Mouse (Mus musculus) midbrain, embryonic 13.5 days (tissue): ENCODE data around the gene Tnfsfm13. TPM values are rescaled to one million over a fixed set of nuclear protein-coding genes. Genes with fewer than 3 reads are reported as not detected.
A peak's percentile ranks its signal among the peaks of the same experiment; 100 is the strongest.
"Not testable (repeated sequence)": the region's sequence is repeated elsewhere in the genome, so short reads cannot be mapped to it uniquely, and the experiment has no call there.

Source experiments
- ATAC-seq: fragments of 200-750 bp; cut with Nextera tagmentation; 2 replicates; pipeline ENCODE4 v1.8.0; 2017; ENCODE audit warnings: mild to moderate bottlenecking, moderate TSS enrichment, moderate library complexity
- H3K27ac ChIP-seq: fragments of 300-500 bp; sonication (generic); 2 replicates; pipeline ENCODE4 v1.5.1; 2015; ENCODE audit warnings: inconsistent platforms, mild to moderate bottlenecking, moderate library complexity
- H3K27me3 ChIP-seq: fragments of 300-500 bp; sonication (generic); 2 replicates; pipeline ENCODE4 v1.6.1; 2015; ENCODE audit warnings: mild to moderate bottlenecking, inconsistent platforms
- H3K36me3 ChIP-seq: fragments of 300-500 bp; sonication (generic); 2 replicates; pipeline ENCODE4 v1.6.1; 2015; ENCODE audit warnings: mild to moderate bottlenecking, inconsistent platforms
- H3K4me1 ChIP-seq: fragments of 300-500 bp; sonication (generic); replicated peaks from 2 replicates; pipeline ENCODE4 v1.6.1; 2015; ENCODE audit warnings: inconsistent platforms
- H3K4me2 ChIP-seq: fragments of 300-500 bp; sonication (generic); replicated peaks from 2 replicates; pipeline ENCODE4 v1.6.1; 2015; ENCODE audit warnings: moderate library complexity, mild to moderate bottlenecking, inconsistent platforms
- H3K4me3 ChIP-seq: fragments of 300-500 bp; sonication (generic); replicated peaks from 2 replicates; pipeline ENCODE4 v1.5.1; 2015; ENCODE audit warnings: mild to moderate bottlenecking, inconsistent platforms
- H3K9ac ChIP-seq: fragments of 300-500 bp; sonication (generic); replicated peaks from 2 replicates; pipeline ENCODE4 v1.6.1; 2015; ENCODE audit warnings: mild to moderate bottlenecking, inconsistent platforms
- H3K9me3 ChIP-seq: fragments of 300-500 bp; sonication (generic); 2 replicates; pipeline ENCODE4 v1.6.1; 2016; ENCODE audit warnings: mild to moderate bottlenecking, inconsistent platforms
- WGBS: fragments of 180-500 bp; shearing (Covaris S2); methylation state at CpG from one replicate; pipeline ENCODE4 v1.1.7; 2015; 5-methylcytosine and 5-hydroxymethylcytosine counted together
- polyA plus RNA-seq: library from polyadenylated mRNA; unstranded; fragments of >200 nt; fragmentation: Nextera tagmentation; extraction: Ambion mirVana; gene quantifications from 2 replicates; pipeline ENCODE4 v1.2.1, GENCODE M21; 2015

Gene Tnfsfm13
- polyA plus RNA-seq, 1 experiment from 2014 or later, result 1.2 TPM

DNA sequence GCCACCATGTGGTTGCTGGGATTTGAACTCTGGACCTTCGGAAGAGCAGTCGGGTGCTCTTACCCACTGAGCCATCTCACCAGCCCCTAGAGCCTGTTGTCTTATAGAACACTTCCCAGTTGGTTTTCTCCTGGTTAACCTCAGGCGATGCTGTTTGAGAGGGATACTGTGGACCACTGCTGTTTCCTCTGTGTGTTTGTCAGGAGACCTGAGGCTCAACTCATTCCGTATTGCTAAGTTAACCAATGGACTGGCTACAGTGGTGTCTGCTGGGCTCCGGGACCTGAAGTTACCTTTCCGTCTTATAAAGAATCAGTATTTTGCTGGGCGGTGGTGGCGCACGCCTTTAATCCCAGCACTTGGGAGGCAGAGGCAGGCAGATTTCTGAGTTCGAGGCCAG lies 7.0 kb upstream of the Tnfsfm13 start:
- not testable (repeated sequence) for H3K4me3 ChIP-seq, ATAC-seq, H3K27ac ChIP-seq, H3K9me3 ChIP-seq, H3K4me1 ChIP-seq, H3K36me3 ChIP-seq, H3K4me2 ChIP-seq, H3K9ac ChIP-seq, H3K27me3 ChIP-seq
- 94% methylated on average over 10 of the region's 10 CpGs for WGBS

GRCm38 (mm10) chr11:69699595-69699994 lies 3.7 kb upstream of the Tnfsfm13 start:
- Histone ChIP-seq H3K9ac (no peak overlapping the region), H3K36me3 (no peaks in the 10 kb centered on the region), H3K4me3 (no peak overlapping the region), H3K27me3 (0 out of 2 replicates have a peak, but pooled peaks cover 8% of the 10 kb centered on the region), H3K9me3 (no peaks in the 10 kb centered on the region), H3K4me2 (no peak overlapping the region), H3K27ac (no peak overlapping the region), H3K4me1 (peaks cover 13% of the 10 kb centered on the region)
- ATAC-seq, result no peak
- WGBS, result 79% methylated on average over 1 of the region's 1 CpGs

- WGBS, result 74% methylated on average over 5 of the region's 5 CpGs
- Histone ChIP-seq H3K27me3 (0 out of 2 replicates have a peak, but pooled peaks cover 8% of the 10 kb centered on the region), H3K27ac (no peak overlapping the region), H3K4me1 (peaks cover 13% of the 10 kb centered on the region), H3K9me3 (no peaks in the 10 kb centered on the region), H3K9ac (no peak overlapping the region), H3K4me2 (no peak overlapping the region), H3K4me3 (no peak overlapping the region), H3K36me3 (no peaks in the 10 kb centered on the region)
- ATAC-seq, result no peak
Observed at GRCm38 (mm10) chr11:69698574-69698973, 2.7 kb upstream of the Tnfsfm13 start.

GRCm38 (mm10) chr11:69697396-69697795 lies 1.5 kb upstream of the Tnfsfm13 start:
- Histone ChIP-seq H3K27ac (no peak overlapping the region), H3K27me3 (0 out of 2 replicates have a peak, but pooled peaks cover 8% of the 10 kb centered on the region), H3K4me2 (no peak overlapping the region), H3K4me3 (no peak overlapping the region), H3K36me3 (no peaks in the 10 kb centered on the region), H3K9ac (no peak overlapping the region), H3K4me1 (peaks cover 18% of the 10 kb centered on the region), H3K9me3 (no peaks in the 10 kb centered on the region)
- 90% methylated on average over 3 of the region's 3 CpGs for WGBS
- no peak for ATAC-seq

GRCm38 (mm10) chr11:69695046-69695360 lies 895 bp downstream of the Tnfsfm13 start:
- no peaks in the 10 kb centered on the region for H3K36me3 ChIP-seq
- peak overlapping the region; percentile 80; the same call in 1 of the 2 replicates for H3K9ac ChIP-seq
- ATAC-seq, result 0 out of 2 replicates have a peak, but pooled peaks have one; percentile 24
- WGBS, result 38% methylated on average over 6 of the region's 6 CpGs
- peaks cover 18% of the 10 kb centered on the region for H3K4me1 ChIP-seq
- H3K9me3 ChIP-seq, result no peaks in the 10 kb centered on the region
- 0 out of 2 replicates have a peak, but pooled peaks cover 8% of the 10 kb centered on the region for H3K27me3 ChIP-seq
- H3K4me2 ChIP-seq, result peak overlapping the region; percentile 89
- H3K27ac ChIP-seq, result no peak overlapping the region
- peak overlapping the region; percentile 47 for H3K4me3 ChIP-seq

- Histone ChIP-seq H3K36me3 (no peaks in the 10 kb centered on the region), H3K27ac (no peak overlapping the region), H3K4me3 (no peak overlapping the region), H3K4me1 (peaks cover 18% of the 10 kb centered on the region), H3K27me3 (0 out of 2 replicates have a peak, but pooled peaks cover 8% of the 10 kb centered on the region), H3K4me2 (no peak overlapping the region), H3K9me3 (no peaks in the 10 kb centered on the region), H3K9ac (no peak overlapping the region)
- 50% methylated on average over 11 of the region's 11 CpGs for WGBS
- no peak for ATAC-seq
Observed at GRCm38 (mm10) chr11:69693421-69693965, 2.4 kb downstream of the Tnfsfm13 start.

GRCm38 (mm10) chr11:69692863-69693262 lies 3.0 kb downstream of the Tnfsfm13 start:
- H3K4me1 ChIP-seq, result peaks cover 18% of the 10 kb centered on the region
- 78% methylated on average over 6 of the region's 6 CpGs for WGBS
- no peak overlapping the region for H3K9ac ChIP-seq
- H3K9me3 ChIP-seq, result no peaks in the 10 kb centered on the region
- no peak overlapping the region for H3K27ac ChIP-seq
- 0 out of 2 replicates have a peak, but pooled peaks cover 8% of the 10 kb centered on the region for H3K27me3 ChIP-seq
- no peak overlapping the region for H3K4me2 ChIP-seq
- ATAC-seq, result no peak
- no peak overlapping the region for H3K4me3 ChIP-seq
- no peaks in the 10 kb centered on the region for H3K36me3 ChIP-seq

DNA sequence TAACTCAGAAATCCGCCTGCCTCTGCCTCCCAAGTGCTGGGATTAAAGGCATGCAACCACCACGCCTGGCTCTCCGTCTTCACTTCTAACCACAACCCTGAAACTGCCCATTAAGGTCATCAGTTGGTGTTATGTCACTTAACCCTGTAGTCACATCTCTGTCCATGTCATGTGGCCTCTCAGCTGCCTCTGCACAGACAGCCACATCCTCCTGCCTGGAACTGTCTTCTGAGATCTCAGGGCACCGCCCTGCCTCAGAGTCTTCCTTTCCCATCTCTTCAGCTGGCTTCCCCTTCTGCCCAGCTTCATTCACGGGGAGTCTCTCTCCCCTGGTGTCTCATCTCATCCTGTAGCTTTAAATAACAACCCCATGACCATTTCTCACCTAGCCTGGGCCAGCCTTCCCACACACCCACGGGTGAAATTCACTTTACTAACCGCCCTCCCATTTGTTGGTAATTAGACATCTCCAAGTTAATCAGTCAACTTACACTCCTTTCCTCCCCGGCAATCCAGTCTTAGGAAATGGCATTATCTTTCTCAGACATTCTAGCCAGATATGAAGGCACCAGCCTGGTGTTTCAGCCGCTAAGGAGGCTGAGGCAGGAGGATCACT lies 3.6 kb downstream of the Tnfsfm13 start:
- ATAC-seq, result no peak
- WGBS, result 85% methylated on average over 9 of the region's 9 CpGs
- H3K9me3 ChIP-seq, result no peaks in the 10 kb centered on the region
- H3K4me3 ChIP-seq, result no peak overlapping the region
- peaks cover 18% of the 10 kb centered on the region for H3K4me1 ChIP-seq
- no peak overlapping the region for H3K9ac ChIP-seq
- H3K36me3 ChIP-seq, result no peaks in the 10 kb centered on the region
- 0 out of 2 replicates have a peak, but pooled peaks cover 9% of the 10 kb centered on the region for H3K27me3 ChIP-seq
- no peak overlapping the region for H3K4me2 ChIP-seq
- H3K27ac ChIP-seq, result no peak overlapping the region

DNA sequence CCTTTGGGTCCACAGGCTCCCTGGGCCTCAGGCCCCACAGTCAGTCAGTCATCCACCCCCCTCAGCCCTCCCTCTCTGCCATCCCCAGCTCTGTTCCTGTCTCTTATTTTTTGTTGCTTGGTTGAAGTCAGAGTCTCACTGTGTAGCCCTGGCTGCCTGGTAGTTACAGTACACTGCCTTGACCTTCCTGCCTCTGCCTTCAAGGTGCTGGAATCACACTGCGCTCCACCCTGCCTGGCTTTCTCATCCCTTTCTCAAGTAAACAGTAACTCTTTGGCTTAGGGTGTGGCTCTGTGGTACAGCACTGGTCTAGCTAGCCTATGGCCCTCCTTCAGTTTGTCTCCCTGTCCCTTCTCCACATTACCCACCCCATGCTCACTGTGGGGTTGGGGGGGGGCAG lies 6.0 kb downstream of the Tnfsfm13 start:
- Histone ChIP-seq H3K27me3 (peaks cover 13% of the 10 kb centered on the region; the same call in 1 of the 2 replicates), H3K4me3 (no peak overlapping the region), H3K9me3 (no peaks in the 10 kb centered on the region), H3K9ac (no peak overlapping the region; the same call in 1 of the 2 replicates), H3K4me1 (peaks cover 11% of the 10 kb centered on the region; the same call in 1 of the 2 replicates), H3K27ac (no peak overlapping the region), H3K36me3 (no peaks in the 10 kb centered on the region), H3K4me2 (no peak overlapping the region)
- no peak for ATAC-seq
- WGBS, result 92% methylated on average over 1 of the region's 1 CpGs

DNA sequence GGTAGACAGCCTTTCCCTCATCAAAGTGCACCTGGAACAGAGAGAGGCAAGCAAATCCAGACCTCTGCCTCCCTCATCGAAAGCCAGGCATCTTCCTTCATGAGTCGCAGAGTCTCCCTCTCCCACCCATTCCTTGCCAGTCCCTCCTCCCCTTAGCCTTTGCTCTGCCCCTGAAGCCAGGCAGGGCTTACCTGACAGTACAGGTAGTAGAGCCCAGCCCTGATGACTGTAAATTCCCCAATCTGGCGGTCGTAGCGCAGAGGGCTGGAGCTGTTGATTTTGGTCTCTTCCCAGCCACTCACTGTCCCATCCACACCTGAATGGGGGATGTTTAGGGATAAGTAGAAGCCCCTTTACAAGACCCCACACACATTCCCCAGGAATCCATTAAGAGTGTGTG lies 8.8 kb downstream of the Tnfsfm13 start:
- Histone ChIP-seq H3K27me3 (peaks cover 13% of the 10 kb centered on the region; the same call in 1 of the 2 replicates), H3K9ac (peak overlapping the region; percentile 44; the same call in 1 of the 2 replicates), H3K4me3 (no peak overlapping the region), H3K4me1 (peaks cover 18% of the 10 kb centered on the region), H3K27ac (no peak overlapping the region), H3K9me3 (no peaks in the 10 kb centered on the region), H3K36me3 (no peaks in the 10 kb centered on the region), H3K4me2 (no peak overlapping the region)
- WGBS, result 56% methylated on average over 5 of the region's 5 CpGs
- ATAC-seq, result no peak

DNA sequence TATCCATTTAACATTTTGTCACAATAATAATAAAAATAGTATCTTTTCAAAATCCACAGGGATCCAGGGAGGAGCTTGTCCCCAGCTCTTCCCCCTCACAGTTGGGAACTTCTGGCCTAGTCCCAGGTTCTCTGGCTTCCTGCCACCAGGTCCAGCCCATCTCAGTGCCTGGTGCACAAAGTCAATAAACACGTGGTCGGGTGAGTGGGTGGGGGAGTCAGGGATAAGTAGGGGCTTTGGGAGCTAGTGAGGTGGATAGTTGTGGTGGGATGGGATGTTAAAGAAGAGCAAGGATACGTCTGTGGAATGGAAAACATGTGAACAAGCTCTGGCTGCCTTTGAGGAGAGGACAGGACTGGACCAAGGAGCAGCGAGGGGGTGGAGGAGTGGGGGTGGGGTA lies 9.5 kb downstream of the Tnfsfm13 start:
- Histone ChIP-seq H3K36me3 (no peaks in the 10 kb centered on the region), H3K27ac (no peak overlapping the region), H3K9ac (peak overlapping the region; percentile 28; the same call in 1 of the 2 replicates), H3K4me1 (peaks cover 18% of the 10 kb centered on the region), H3K4me2 (no peak overlapping the region), H3K4me3 (no peak overlapping the region), H3K9me3 (no peaks in the 10 kb centered on the region), H3K27me3 (peaks cover 13% of the 10 kb centered on the region; the same call in 1 of the 2 replicates)
- WGBS, result 14% methylated on average over 4 of the region's 4 CpGs
- no peak for ATAC-seq

DNA sequence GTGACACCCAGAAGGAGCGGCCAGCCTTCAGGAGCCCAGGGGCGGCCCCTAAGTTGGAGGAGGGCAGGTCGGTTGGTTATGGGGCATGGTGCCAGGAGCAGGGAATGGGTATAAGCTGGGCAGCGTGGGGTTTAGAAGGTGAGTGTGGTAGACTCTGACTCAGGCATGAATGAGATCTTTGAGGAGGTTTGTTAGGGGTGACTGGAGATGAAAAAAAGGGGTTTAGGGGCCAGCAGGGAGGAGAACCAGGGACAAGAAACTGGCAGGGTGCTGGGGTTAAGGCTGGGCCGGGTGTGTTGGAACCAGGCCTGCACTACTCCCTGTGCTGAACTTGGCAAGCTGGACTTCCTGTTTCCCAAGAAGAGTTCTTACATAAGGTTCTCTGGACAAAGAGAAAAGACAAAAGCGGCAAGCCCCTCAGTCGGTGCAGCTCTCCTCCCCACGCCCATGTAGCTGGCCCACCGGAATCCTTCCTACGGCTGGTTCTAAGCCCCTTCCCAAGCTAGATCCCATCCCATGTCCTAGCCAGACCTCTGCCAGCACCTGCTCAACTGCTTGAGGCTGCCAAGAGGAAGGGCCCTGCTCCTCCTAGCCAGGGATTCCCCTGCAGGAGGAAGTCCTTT lies 10.3 kb downstream of the Tnfsfm13 start, which contains the start of gene Tnfsf13:
TSS of gene Tnfsf13 (minus strand) at position 259 of the 623 bp plus-strand sequence.
- no peak for ATAC-seq
- H3K4me1 ChIP-seq, result peaks cover 24% of the 10 kb centered on the region
- 55% methylated on average over 10 of the region's 10 CpGs for WGBS
- no peaks in the 10 kb centered on the region for H3K36me3 ChIP-seq
- no peak within 1 kb of the TSS for H3K27ac ChIP-seq
- H3K4me3 ChIP-seq, result no peak within 1 kb of the TSS
- peak within 1 kb of the TSS; percentile 28; the same call in 1 of the 2 replicates for H3K9ac ChIP-seq
- H3K4me2 ChIP-seq, result no peak within 1 kb of the TSS
- H3K9me3 ChIP-seq, result no peaks in the 10 kb centered on the region
- peaks cover 13% of the 10 kb centered on the region; the same call in 1 of the 2 replicates for H3K27me3 ChIP-seq
